In the genomic region with DNA sequence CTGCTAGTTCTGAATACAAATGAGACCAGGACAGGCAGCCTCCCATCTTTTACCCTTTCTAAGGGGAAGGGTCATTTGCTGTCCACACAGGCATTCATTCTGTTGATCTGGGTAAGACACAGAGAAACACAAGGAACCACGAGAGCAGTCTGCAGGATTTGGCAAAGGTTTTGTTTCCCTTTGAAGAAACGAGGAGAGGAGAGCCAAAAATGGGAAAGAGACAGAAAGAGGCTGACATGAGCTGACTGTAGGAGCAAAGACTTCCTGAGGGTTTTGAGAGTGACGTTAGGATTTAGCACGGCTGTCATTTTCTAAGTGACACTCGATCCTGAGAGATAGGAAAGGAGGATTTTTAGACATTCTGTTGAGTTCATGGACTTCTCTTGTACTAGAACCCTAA, we compare ENCODE assay signal across 23 mouse cellular contexts. TPM values are rescaled to one million over a fixed set of nuclear protein-coding genes. Genes with fewer than 3 reads are reported as not detected.
A peak's percentile ranks its signal among the peaks of the same experiment; 100 is the strongest.
DNase-seq lines count a peak whose midpoint lies in the region; ATAC-seq and TF ChIP-seq lines count a peak whose summit lies in the region.
"Had no signal": no experiment of that assay in that cellular context is flagged by ENCODE, and none has a peak within 500 bp of the region (broad histone marks: within the 10 kb centered on the region; RNA-seq: fewer than 3 reads in every experiment).

No protein-coding gene starts in this region.

- no peak for TF ChIP-seq RAD21 in CH12.LX (IDR thresholded peaks at IDR 0.05; ENCODE audit: low read depth, low read length)

- no peak for TF ChIP-seq CTCF in lung, adult 2 months (IDR thresholded peaks at IDR 0.05; ENCODE audit: insufficient read depth, low read length)
- no peak for TF ChIP-seq CTCF in CH12.LX (conservative IDR thresholded peaks at IDR 0.05 in 1 of 2, IDR thresholded peaks at IDR 0.05 in 1 of 2; ENCODE audit: low read depth in 2 of 2, low read length in 2 of 2)

- no peaks in the 10 kb centered on the region for H3K9me3 ChIP-seq in lung, embryonic 15.5 days
- H3K9me3 ChIP-seq in CH12.LX (replicated peaks; ENCODE audit: low read length), result peaks cover 5% of the 10 kb centered on the region
- H3K9me3 ChIP-seq: embryonic facial prominence, embryonic 15.5 days; forebrain, embryonic 10.5 days; heart, embryonic 10.5 days had no signal

- in situ Hi-C loops in CH12.LX (cut with MboI; ENCODE audit: low pct_ligation_motif_present, low pct_unique_long_range_greater_than_20kb, low sequenced_read_pairs), result no loop called here

- H3K27me3 ChIP-seq in lung, embryonic 15.5 days, result no peaks in the 10 kb centered on the region
- no peaks in the 10 kb centered on the region for H3K27me3 ChIP-seq in CH12.LX (replicated peaks)
- H3K27me3 ChIP-seq: embryonic facial prominence, embryonic 15.5 days; Patski had no signal

- H3K4me2 ChIP-seq in lung, embryonic 15.5 days, result no peak overlapping the region
- H3K4me2 ChIP-seq in CH12.LX (ENCODE audit: insufficient read depth, low read depth, poor library complexity, severe bottlenecking), result peak overlapping the region; percentile 67
- H3K4me2 ChIP-seq: embryonic facial prominence, embryonic 15.5 days; hindbrain, embryonic 14.5 days had no signal

- no peak overlapping the region for H3K4me3 ChIP-seq in lung, embryonic 15.5 days
- no peak overlapping the region for H3K4me3 ChIP-seq in lung, adult 2 months (replicated peaks; ENCODE audit: extremely low read depth, low read depth, low read length)
- no peak overlapping the region for H3K4me3 ChIP-seq in CH12.LX (replicated peaks in 1 of 3; ENCODE audit: low read depth in 2 of 3, low read length in 2 of 3, poor library complexity in 1 of 3)
- H3K4me3 ChIP-seq: embryonic facial prominence, embryonic 15.5 days; erythroblast, embryonic 14.5 days; forebrain, embryonic 10.5 days; heart, embryonic 10.5 days had no signal

- no peak for TF ChIP-seq EP300 in CH12.LX (IDR thresholded peaks at IDR 0.05; ENCODE audit: low read length)

- peak; percentile 33 to 51 for DNase-seq in cerebellum, postnatal 10 days
- DNase-seq in cerebellum, adult 8-10 months, result no peak
- DNase-seq in lung, adult 2 months, result no peak
- DNase-seq in CH12.LX (ENCODE audit: extremely low read depth), result no peak
- DNase-seq in lung, postnatal 10 days, result peak; percentile 18
- DNase-seq in embryo, embryonic 9.5 days (ENCODE audit: extremely low spot score), result no peak
- no peak for DNase-seq in thymus, postnatal 25 days
- DNase-seq: adrenal gland, adult 2 months; adrenal gland, postnatal 25 days; gastrocnemius, postnatal 36 days; heart, adult 18-20 months; heart, postnatal 10 days had no signal

- H3K9ac ChIP-seq in lung, embryonic 15.5 days, result no peak overlapping the region
- H3K9ac ChIP-seq in CH12.LX (ENCODE audit: insufficient read depth, low read depth), result no peak overlapping the region
- H3K9ac ChIP-seq: embryonic facial prominence, embryonic 15.5 days; hindbrain, embryonic 14.5 days had no signal

- peaks cover 15% of the 10 kb centered on the region for H3K4me1 ChIP-seq in lung, embryonic 15.5 days
- no peaks in the 10 kb centered on the region for H3K4me1 ChIP-seq in lung, adult 2 months (ENCODE audit: control insufficient read depth, insufficient read depth, low read length)
- no peaks in the 10 kb centered on the region for H3K4me1 ChIP-seq in CH12.LX (ENCODE audit: control insufficient read depth in 1 of 2, insufficient read depth in 2 of 2)

- peak overlapping the region; percentile 50; the same call in 1 of the 2 replicates for H3K27ac ChIP-seq in lung, embryonic 15.5 days
- H3K27ac ChIP-seq in CH12.LX (ENCODE audit: insufficient read depth, low read depth), result no peak overlapping the region
- H3K27ac ChIP-seq: embryonic facial prominence, embryonic 15.5 days; forebrain, embryonic 10.5 days; heart, embryonic 10.5 days; hindbrain, embryonic 14.5 days had no signal

- WGBS in lung, embryonic 15.5 days, result 27% methylated on average over 5 of the region's 5 CpGs
- 40% methylated on average over 5 of the region's 5 CpGs for WGBS in lung, adult 2 months

- TF ChIP-seq POLR2A in lung, adult 2 months (IDR thresholded peaks at IDR 0.05; ENCODE audit: borderline replicate concordance, extremely low read depth, low read depth, low read length), result no peak
- no peak for TF ChIP-seq POLR2A in CH12.LX (IDR thresholded peaks at IDR 0.05; ENCODE audit: low read depth, low read length)

- ATAC-seq in lung, embryonic 15.5 days (ENCODE audit: borderline replicate concordance, extremely low read depth, low FRiP score, low TSS enrichment), result 0 out of 2 replicates have a peak, but pooled peaks have one; percentile 17
- ATAC-seq: activated CD4-positive, CD25-positive, alpha-beta regulatory T cell, adult 4 months; forebrain, embryonic 14.5 days; Patski had no signal

- no peaks in the 10 kb centered on the region for H3K79me2 ChIP-seq in CH12.LX (replicated peaks; ENCODE audit: control insufficient read depth, extremely low read depth, insufficient read depth, poor library complexity, severe bottlenecking)

- dilution Hi-C loops in CH12.LX (cut with MboI; ENCODE audit: extremely low pct_ligation_motif_present, extremely low pct_unique_long_range_greater_than_20kb, low sequenced_read_pairs), result no loop called here

- no peaks in the 10 kb centered on the region for H3K36me3 ChIP-seq in lung, embryonic 15.5 days
- no peaks in the 10 kb centered on the region for H3K36me3 ChIP-seq in CH12.LX (replicated peaks in 1 of 2; ENCODE audit: control insufficient read depth in 1 of 2, insufficient read depth in 1 of 2, low read length in 1 of 2)
- H3K36me3 ChIP-seq: embryonic facial prominence, embryonic 15.5 days; forebrain, embryonic 10.5 days; heart, embryonic 10.5 days had no signal

TF ChIP-seq in CH12.LX, 34 proteins besides CTCF, POLR2A, EP300 and RAD21:
- no peak for TF ChIP-seq MAZ (IDR thresholded peaks at IDR 0.05; ENCODE audit: low read depth, low read length)
- no peak for TF ChIP-seq CHD1 (IDR thresholded peaks at IDR 0.05; ENCODE audit: low read depth, low read length)
- no peak for TF ChIP-seq POLR2AphosphoS2 (IDR thresholded peaks at IDR 0.05; ENCODE audit: low read depth, low read length)
- no peak for TF ChIP-seq SIN3A (IDR thresholded peaks at IDR 0.05; ENCODE audit: low read length)
- no peak for TF ChIP-seq E2F4 (IDR thresholded peaks at IDR 0.05; ENCODE audit: insufficient replicate concordance, low read depth, low read length)
- no peak for TF ChIP-seq MEF2A (IDR thresholded peaks at IDR 0.05; ENCODE audit: borderline replicate concordance, low read depth, low read length)
- no peak for TF ChIP-seq IRF4 (IDR thresholded peaks at IDR 0.05; ENCODE audit: low read depth, low read length)
- TF ChIP-seq GABPA (IDR thresholded peaks at IDR 0.05; ENCODE audit: insufficient replicate concordance, low read depth, low read length), result no peak
- TF ChIP-seq MXI1 (IDR thresholded peaks at IDR 0.05; ENCODE audit: low read depth, low read length), result no peak
- no peak for TF ChIP-seq MYC (IDR thresholded peaks at IDR 0.05; ENCODE audit: low read depth, low read length)
- TF ChIP-seq ZKSCAN1 (IDR thresholded peaks at IDR 0.05; ENCODE audit: borderline replicate concordance, low read depth, low read length), result no peak
- TF ChIP-seq USF2 (conservative IDR thresholded peaks at IDR 0.05; ENCODE audit: low read depth, low read length), result no peak
- TF ChIP-seq ELF1 (IDR thresholded peaks at IDR 0.05; ENCODE audit: low read depth, low read length), result no peak
- TF ChIP-seq ZC3H11A (IDR thresholded peaks at IDR 0.05; ENCODE audit: low read depth, low read length), result no peak
- no peak for TF ChIP-seq ETS1 (conservative IDR thresholded peaks at IDR 0.05; ENCODE audit: low read depth, low read length)
- TF ChIP-seq ZNF384 (IDR thresholded peaks at IDR 0.05; ENCODE audit: low read depth, low read length), result no peak

RNA-seq across cellular contexts. Expression of a gene that starts 3.1 kb away (rescaled TPM):
- 8.5 and 8.9 TPM in 2 replicates for polyA plus RNA-seq in lung, embryonic 15.5 days (2015; fragmentation: Nextera tagmentation; extraction: Ambion mirVana)
- 5.4 and 9.0 TPM in 2 replicates for polyA plus RNA-seq in lung, adult 2 months (2012; rRNA removed)
- total RNA-seq in CH12.LX (2012; rRNA removed) (not detected in 2 replicates), CH12.LX (2014; rRNA removed) (not detected in 2 replicates)
- polyA plus RNA-seq in CH12.LX (2012; ENCODE audit: insufficient read length, low read depth), result 0.74 TPM in 1 of 2 replicates, not detected in the other
- total RNA-seq: hematopoietic stem cell, adult 5-6 weeks had no signal
- polyA plus RNA-seq: C2C12; erythroblast, embryonic 14.5 days had no signal

RNA-seq across cellular contexts. Expression of a gene that starts 23.7 kb away (rescaled TPM):
- polyA plus RNA-seq in lung, embryonic 15.5 days (2015; fragmentation: Nextera tagmentation; extraction: Ambion mirVana), result 36.6 and 43.1 TPM in 2 replicates
- 3.0 and 4.2 TPM in 2 replicates for polyA plus RNA-seq in lung, adult 2 months (2012; rRNA removed)
- total RNA-seq in CH12.LX (2012; rRNA removed), result 24.5 and 29.5 TPM in 2 replicates
- 33.7 and 37.4 TPM in 2 replicates for total RNA-seq in CH12.LX (2014; rRNA removed)
- polyA plus RNA-seq in CH12.LX (2012; ENCODE audit: insufficient read length, low read depth), result 43.2 and 45.9 TPM in 2 replicates

RNA-seq across cellular contexts. Expression of a gene that starts 28.0 kb away (rescaled TPM):
- 70.7 and 76.6 TPM in 2 replicates for polyA plus RNA-seq in lung, embryonic 15.5 days (2015; fragmentation: Nextera tagmentation; extraction: Ambion mirVana)
- 4.3 and 8.7 TPM in 2 replicates for polyA plus RNA-seq in lung, adult 2 months (2012; rRNA removed)
- total RNA-seq in CH12.LX (2012; rRNA removed) (16.7 and 17.5 TPM in 2 replicates), CH12.LX (2014; rRNA removed) (25.1 and 25.2 TPM in 2 replicates)
- 27.4 and 31.9 TPM in 2 replicates for polyA plus RNA-seq in CH12.LX (2012; ENCODE audit: insufficient read length, low read depth)

Comparison
In these comparisons a context has a peak if more than half of its experiments do, and no peak if none do; other contexts are left out.
1. DNase-seq: peak in cerebellum, postnatal 10 days (2 of 2) and lung, postnatal 10 days (single experiment); none in cerebellum, adult 8-10 months (single experiment), lung, adult 2 months (single experiment), CH12.LX (single experiment), embryo, embryonic 9.5 days (single experiment) and thymus, postnatal 25 days (single experiment).